Mouse (Mus musculus): ENCODE measurements around the gene Pim3.

DNA sequence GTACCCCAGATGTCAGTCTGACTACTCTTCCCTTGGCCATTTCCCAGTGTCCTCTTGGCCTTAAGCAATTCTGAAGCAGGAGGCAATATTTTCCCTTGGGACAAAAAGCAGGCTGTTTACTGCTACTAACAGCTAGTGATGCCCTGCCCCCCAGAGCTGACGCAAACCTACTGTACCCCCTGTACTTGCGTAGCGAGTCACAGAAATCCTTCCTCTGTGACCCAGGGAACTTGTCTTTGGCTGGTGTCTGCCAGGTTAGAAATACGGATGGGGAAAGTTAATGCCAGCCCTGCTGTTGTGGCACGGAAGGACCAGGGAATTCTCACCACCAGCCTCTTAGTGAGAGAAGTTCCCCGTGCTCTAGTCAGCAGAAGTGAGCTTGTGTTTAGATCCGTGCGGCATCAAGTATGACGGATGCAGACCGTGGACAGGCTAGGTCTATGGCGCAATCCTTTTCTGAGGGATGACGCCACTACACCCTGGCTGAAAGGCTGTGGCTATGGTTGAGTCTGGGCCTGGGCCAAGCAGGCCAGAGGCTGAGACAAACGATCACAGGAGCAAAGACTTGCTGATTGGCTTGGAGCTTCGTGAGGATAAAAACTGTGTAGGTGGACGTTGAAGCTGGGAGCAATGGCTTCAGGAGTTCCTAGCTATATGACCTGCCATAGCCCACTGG lies 40.4 kb downstream of the Pim3 start:
- no peak for TF ChIP-seq CTCF (IDR thresholded peaks at IDR 0.05; ENCODE audit: insufficient read depth, low read length)
- no peak for TF ChIP-seq POLR2A (IDR thresholded peaks at IDR 0.05; ENCODE audit: borderline replicate concordance, extremely low read depth, low read depth, low read length)

All from lung, adult 2 months (tissue).